Mouse (Mus musculus): Measurements from ENCODE around the gene Lrrc7. TPM values are rescaled to one million over a fixed set of nuclear protein-coding genes. Genes with fewer than 3 reads are reported as not detected.
A peak's percentile ranks its signal among the peaks of the same experiment; 100 is the strongest.

Gene Lrrc7
- 0.10 and 0.13 TPM in 2 replicates for polyA plus RNA-seq (2015; fragmentation: Nextera tagmentation; extraction: Ambion mirVana)

DNA sequence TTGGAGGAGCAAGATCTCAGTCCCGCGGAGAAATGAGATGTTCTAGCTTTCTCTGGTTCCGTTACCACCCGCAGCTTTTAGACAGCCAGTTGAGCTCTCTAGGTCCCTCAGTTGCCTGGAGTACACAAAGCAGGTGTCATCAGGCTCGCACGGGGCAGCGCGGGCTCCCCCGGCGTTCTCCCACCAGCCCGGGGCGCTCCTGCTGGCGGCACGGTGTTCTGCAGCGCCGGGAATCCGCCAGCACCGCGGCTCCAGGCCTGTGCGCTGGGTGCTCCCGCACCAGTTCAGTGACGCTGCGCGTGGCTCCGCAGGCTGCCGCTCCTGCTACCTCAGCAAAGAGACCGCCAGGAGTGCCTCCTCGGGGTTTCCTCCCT lies at the start of gene Lrrc7:
TSS of gene Lrrc7 (minus strand) at position 235 of the 374 bp plus-strand sequence.
- WGBS, result under 1% methylated on average over 28 of the region's 28 CpGs
- Histone ChIP-seq H3K9ac (ENCODE audit: low read depth, low read length) (peak within 1 kb of the TSS; percentile 34), H3K27me3 (replicated peaks; ENCODE audit: control insufficient read depth, insufficient read depth, low read length) (peaks cover 26% of the 10 kb centered on the region), H3K9me3 (ENCODE audit: control insufficient read depth) (no peaks in the 10 kb centered on the region), H3K4me2 (replicated peaks; ENCODE audit: low read depth) (peak within 1 kb of the TSS; percentile 90), H3K4me3 (ENCODE audit: low read depth, low read length) (peak within 1 kb of the TSS; percentile 50), H3K27ac (ENCODE audit: low read depth, low read length) (no peak within 1 kb of the TSS), H3K36me3 (ENCODE audit: control insufficient read depth, insufficient read depth) (no peaks in the 10 kb centered on the region), H3K4me1 (replicated peaks; ENCODE audit: control insufficient read depth, insufficient read depth, low read length) (no peaks in the 10 kb centered on the region; the same call in 1 of the 2 replicates)
- TF ChIP-seq CTCF (IDR thresholded peaks at IDR 0.05; ENCODE audit: low read depth), result peak; percentile 73
- peak; percentile 77 for ATAC-seq

DNA sequence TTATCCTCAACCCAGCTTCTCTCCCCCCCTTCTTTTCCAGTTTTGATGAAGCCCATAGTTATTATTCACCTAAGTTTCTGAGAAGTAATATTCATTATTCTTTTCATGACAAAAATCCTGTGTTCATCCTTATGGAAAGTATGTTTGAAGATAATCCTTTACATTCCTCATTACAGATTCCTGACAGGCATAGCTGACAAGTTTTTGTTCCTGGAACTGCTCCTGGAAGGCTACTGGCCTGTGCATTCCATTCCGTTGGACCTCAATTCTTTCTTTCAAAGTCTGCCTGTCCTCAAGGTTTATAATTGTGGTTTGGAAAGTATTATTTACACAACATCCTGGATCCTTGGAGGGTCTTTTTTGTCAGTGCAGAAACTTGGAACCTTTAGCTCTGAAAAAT lies 45.0 kb upstream of the Lrrc7 start:
- H3K4me1 ChIP-seq (replicated peaks; ENCODE audit: control insufficient read depth, insufficient read depth, low read length), result no peaks in the 10 kb centered on the region
- no peak for ATAC-seq
- H3K9ac ChIP-seq (ENCODE audit: low read depth, low read length), result no peak overlapping the region
- no peak overlapping the region for H3K27ac ChIP-seq (ENCODE audit: low read depth, low read length)
- H3K4me2 ChIP-seq (replicated peaks; ENCODE audit: low read depth), result no peak overlapping the region
- WGBS, result 39% methylated on average over 1 of the region's 1 CpGs
- no peaks in the 10 kb centered on the region for H3K9me3 ChIP-seq (ENCODE audit: control insufficient read depth)
- no peak overlapping the region for H3K4me3 ChIP-seq (ENCODE audit: low read depth, low read length)
- no peaks in the 10 kb centered on the region for H3K36me3 ChIP-seq (ENCODE audit: control insufficient read depth, insufficient read depth)
- H3K27me3 ChIP-seq (replicated peaks; ENCODE audit: control insufficient read depth, insufficient read depth, low read length), result no peaks in the 10 kb centered on the region
- no peak for TF ChIP-seq CTCF (IDR thresholded peaks at IDR 0.05; ENCODE audit: low read depth)

DNA sequence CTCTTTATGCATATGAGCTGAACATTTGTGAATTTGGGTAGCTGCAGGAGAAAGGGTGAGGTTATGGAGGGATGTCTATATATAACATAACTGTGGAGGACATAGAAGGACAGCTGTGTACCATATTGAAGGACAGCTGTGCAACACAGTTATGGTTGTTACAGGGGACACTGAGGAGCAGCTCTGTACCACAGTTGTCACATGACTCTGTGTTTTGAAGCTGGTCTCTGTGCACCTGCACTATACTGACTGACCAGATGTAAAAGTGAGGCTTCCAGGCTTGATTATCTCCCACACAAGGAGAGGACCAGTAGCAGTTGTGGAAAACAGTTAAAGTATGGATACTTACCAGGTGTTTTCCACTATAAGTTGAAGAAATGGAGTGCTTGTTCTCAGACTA lies 43.3 kb upstream of the Lrrc7 start:
- no peak overlapping the region for H3K27ac ChIP-seq (ENCODE audit: low read depth, low read length)
- no peak overlapping the region for H3K4me2 ChIP-seq (replicated peaks; ENCODE audit: low read depth)
- H3K36me3 ChIP-seq (ENCODE audit: control insufficient read depth, insufficient read depth), result no peaks in the 10 kb centered on the region
- H3K9ac ChIP-seq (ENCODE audit: low read depth, low read length), result no peak overlapping the region
- H3K27me3 ChIP-seq (replicated peaks; ENCODE audit: control insufficient read depth, insufficient read depth, low read length), result no peaks in the 10 kb centered on the region
- no peak for TF ChIP-seq CTCF (IDR thresholded peaks at IDR 0.05; ENCODE audit: low read depth)
- no peaks in the 10 kb centered on the region for H3K4me1 ChIP-seq (replicated peaks; ENCODE audit: control insufficient read depth, insufficient read depth, low read length)
- H3K9me3 ChIP-seq (ENCODE audit: control insufficient read depth), result no peaks in the 10 kb centered on the region
- H3K4me3 ChIP-seq (ENCODE audit: low read depth, low read length), result no peak overlapping the region
- ATAC-seq, result no peak

DNA sequence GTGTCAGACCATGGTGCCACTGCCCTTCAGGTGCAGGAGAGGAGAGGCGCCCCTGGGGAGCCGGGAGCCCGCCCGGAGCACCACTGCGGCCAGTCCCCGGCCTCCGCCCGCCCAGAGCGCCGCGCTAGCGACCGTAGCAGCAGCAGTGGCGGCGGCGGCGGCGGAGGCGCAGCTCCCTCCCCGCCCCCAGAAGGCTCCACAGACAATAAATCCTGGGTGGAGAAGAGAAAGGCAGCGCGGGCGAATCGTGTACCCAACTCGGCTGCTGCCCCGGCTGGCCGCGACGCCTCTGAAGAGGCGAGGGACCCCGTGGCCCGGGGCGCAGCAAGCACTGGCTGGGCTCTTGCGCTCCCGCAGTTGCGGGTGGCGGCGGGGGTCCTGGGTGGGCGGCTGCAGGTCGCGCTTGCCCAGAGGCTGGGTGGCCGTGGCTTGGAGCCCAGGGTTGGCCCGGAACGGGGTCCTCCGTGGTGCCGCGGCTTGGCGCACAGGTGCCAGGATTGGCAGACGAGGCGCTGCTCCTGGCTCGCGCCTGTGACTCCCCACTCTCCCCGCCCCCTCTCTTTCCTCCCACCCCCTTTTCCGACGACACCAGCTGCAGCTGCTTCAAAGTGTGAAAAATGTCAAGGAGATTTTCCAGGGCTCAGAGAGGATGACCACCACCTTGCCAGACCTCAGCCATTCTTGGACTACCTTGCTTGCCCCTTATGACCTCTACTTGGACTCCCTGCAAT lies 600 bp downstream of the Lrrc7 start:
- under 1% methylated on average over 42 of the region's 55 CpGs for WGBS
- no peaks in the 10 kb centered on the region for H3K36me3 ChIP-seq (ENCODE audit: control insufficient read depth, insufficient read depth)
- no peak overlapping the region for H3K27ac ChIP-seq (ENCODE audit: low read depth, low read length)
- H3K4me1 ChIP-seq (replicated peaks; ENCODE audit: control insufficient read depth, insufficient read depth, low read length), result no peaks in the 10 kb centered on the region; the same call in 1 of the 2 replicates
- peaks cover 26% of the 10 kb centered on the region for H3K27me3 ChIP-seq (replicated peaks; ENCODE audit: control insufficient read depth, insufficient read depth, low read length)
- H3K9ac ChIP-seq (ENCODE audit: low read depth, low read length), result peak overlapping the region; percentile 34
- ATAC-seq, result peak; percentile 36
- TF ChIP-seq CTCF (IDR thresholded peaks at IDR 0.05; ENCODE audit: low read depth), result no peak
- peak overlapping the region; percentile 90 for H3K4me2 ChIP-seq (replicated peaks; ENCODE audit: low read depth)
- H3K4me3 ChIP-seq (ENCODE audit: low read depth, low read length), result peak overlapping the region; percentile 50
- H3K9me3 ChIP-seq (ENCODE audit: control insufficient read depth), result no peaks in the 10 kb centered on the region

DNA sequence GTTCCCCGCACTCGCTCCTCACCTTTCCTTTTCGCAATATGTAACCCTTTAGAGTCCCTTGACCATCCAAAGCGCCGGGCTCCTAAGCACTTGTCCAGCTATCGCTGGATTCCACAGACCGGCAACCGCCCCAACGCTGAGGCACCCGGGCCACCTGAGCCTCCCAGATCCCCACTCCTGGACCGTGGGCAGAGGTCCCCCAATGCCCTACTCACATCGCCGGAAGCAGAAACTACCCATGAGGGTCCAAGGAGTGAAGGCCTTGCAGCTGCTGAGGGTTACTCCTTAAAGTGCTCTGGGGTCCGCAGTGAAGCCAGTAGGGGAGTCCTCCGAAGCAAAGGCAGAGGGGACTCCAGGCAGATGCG lies 1.1 kb downstream of the Lrrc7 start:
- H3K9ac ChIP-seq (ENCODE audit: low read depth, low read length), result 0 out of 2 replicates have a peak overlapping the region, but pooled peaks have one; percentile 34
- no peaks in the 10 kb centered on the region for H3K36me3 ChIP-seq (ENCODE audit: control insufficient read depth, insufficient read depth)
- H3K4me3 ChIP-seq (ENCODE audit: low read depth, low read length), result peak overlapping the region; percentile 50
- ATAC-seq, result no peak
- peak overlapping the region; percentile 90 for H3K4me2 ChIP-seq (replicated peaks; ENCODE audit: low read depth)
- H3K27me3 ChIP-seq (replicated peaks; ENCODE audit: control insufficient read depth, insufficient read depth, low read length), result peaks cover 26% of the 10 kb centered on the region
- TF ChIP-seq CTCF (IDR thresholded peaks at IDR 0.05; ENCODE audit: low read depth), result no peak
- H3K4me1 ChIP-seq (replicated peaks; ENCODE audit: control insufficient read depth, insufficient read depth, low read length), result no peaks in the 10 kb centered on the region; the same call in 1 of the 2 replicates
- under 1% methylated on average over 16 of the region's 16 CpGs for WGBS
- no peaks in the 10 kb centered on the region for H3K9me3 ChIP-seq (ENCODE audit: control insufficient read depth)
- no peak overlapping the region for H3K27ac ChIP-seq (ENCODE audit: low read depth, low read length)

DNA sequence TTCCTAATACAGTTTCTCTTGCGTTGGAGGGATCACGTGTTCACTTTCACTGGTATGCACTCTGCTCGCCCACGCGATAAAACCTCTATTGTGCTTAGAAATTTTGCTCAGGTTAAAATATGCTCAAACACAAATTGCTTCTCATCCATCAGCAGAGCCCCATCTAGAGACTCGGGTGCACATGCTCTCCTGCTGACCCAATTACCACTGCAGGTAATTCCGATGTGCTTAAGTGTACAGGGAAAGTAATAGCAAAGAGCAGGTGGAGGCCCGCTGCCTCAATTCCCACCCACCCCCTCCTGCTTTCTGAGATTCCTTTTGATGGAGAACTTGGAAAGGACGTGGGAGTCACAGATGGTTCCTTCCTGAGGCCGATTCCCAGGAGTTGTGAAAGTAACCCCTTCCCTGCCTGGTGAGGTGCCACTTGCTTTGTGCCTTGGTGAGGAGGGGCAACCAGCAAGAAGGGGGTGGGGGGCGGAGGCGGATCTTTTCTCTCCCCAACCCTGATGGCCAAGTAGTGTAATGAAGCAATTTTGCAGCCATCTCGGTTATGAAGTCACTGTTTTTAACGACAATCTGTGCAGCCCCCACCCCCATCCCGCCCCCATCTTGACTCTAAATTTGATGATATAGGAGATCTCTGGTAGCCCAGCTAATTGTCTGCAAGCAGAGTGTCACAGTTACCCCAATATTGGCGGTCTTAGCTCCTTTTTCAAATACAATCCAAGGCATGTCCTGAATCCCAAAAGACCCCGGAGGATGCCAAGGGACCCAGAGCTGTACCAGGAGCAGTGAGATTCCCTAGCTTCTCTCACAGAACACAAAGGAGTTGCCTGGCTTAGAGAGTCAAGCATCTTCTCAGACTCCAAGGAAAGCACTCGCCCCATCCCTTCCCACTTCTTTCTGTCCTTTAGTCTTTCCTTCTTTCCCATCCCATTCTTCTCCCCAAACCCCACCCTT lies 2.0 kb downstream of the Lrrc7 start:
- ATAC-seq, result no peak
- no peak overlapping the region for H3K27ac ChIP-seq (ENCODE audit: low read depth, low read length)
- WGBS, result 6% methylated on average over 18 of the region's 18 CpGs

More for the DNA sequence above, 2.0 kb downstream of the Lrrc7 start:
- Histone ChIP-seq H3K9me3 (ENCODE audit: control insufficient read depth) (no peaks in the 10 kb centered on the region), H3K36me3 (ENCODE audit: control insufficient read depth, insufficient read depth) (no peaks in the 10 kb centered on the region), H3K4me1 (replicated peaks; ENCODE audit: control insufficient read depth, insufficient read depth, low read length) (no peaks in the 10 kb centered on the region; the same call in 1 of the 2 replicates), H3K9ac (ENCODE audit: low read depth, low read length) (no peak overlapping the region), H3K4me3 (ENCODE audit: low read depth, low read length) (peak overlapping the region; percentile 50), H3K4me2 (replicated peaks; ENCODE audit: low read depth) (peak overlapping the region; percentile 90), H3K27me3 (replicated peaks; ENCODE audit: control insufficient read depth, insufficient read depth, low read length) (peaks cover 26% of the 10 kb centered on the region)
- no peak for TF ChIP-seq CTCF (IDR thresholded peaks at IDR 0.05; ENCODE audit: low read depth)

Measured in intestine, postnatal 0 days (tissue).